Mouse (Mus musculus): ENCODE measurements around the gene Ak3. TPM values are rescaled to one million over a fixed set of nuclear protein-coding genes. Genes with fewer than 3 reads are reported as not detected.

Gene Ak3
- polyA plus RNA-seq, 1 experiment from 2014 or later = 112 TPM

- in situ Hi-C loops (cut with MboI; ENCODE audit: low pct_unique_long_range_greater_than_20kb) = loop anchor here (5.0 kb wide), 3 partner anchors 83 to 292 kb away; no protein-coding TSS in a partner anchor
- ChIA-PET POLR2A (interaction anchor here (0.7 to 1.6 kb wide), 2 partner anchors 14 to 252 kb away, joined by 3 read pairs; no protein-coding TSS in a partner anchor), CTCF (interaction anchor here (1.4 to 1.5 kb wide), 2 partner anchors 10 to 12 kb away, joined by 4 read pairs; partner anchors contain the start of gene Ak3)
- DNase-seq (ENCODE audit: low read depth, low spot score) (no peak), ATAC-seq (no peak)
- no peak for TF ChIP-seq CTCF (IDR thresholded peaks at IDR 0.05)
- H3K27me3 ChIP-seq = no peaks in the 10 kb centered on the region
Measured at GRCm38 (mm10) chr19:29060299-29060698, 12.5 kb upstream of the Ak3 start.

- TF ChIP-seq CTCF (IDR thresholded peaks at IDR 0.05) = peak; percentile 55
- ChIA-PET CTCF (interaction anchor here (1.4 to 1.5 kb wide), 2 partner anchors 9 to 12 kb away, joined by 4 read pairs; partner anchors contain the start of gene Ak3), POLR2A (no interaction called here)
- ATAC-seq = no peak
- in situ Hi-C loops (cut with MboI; ENCODE audit: low pct_unique_long_range_greater_than_20kb) = loop anchor here (5.0 kb wide), 3 partner anchors 82 to 293 kb away; no protein-coding TSS in a partner anchor
- DNase-seq (ENCODE audit: low read depth, low spot score) = no peak
- H3K27me3 ChIP-seq = no peaks in the 10 kb centered on the region
Measured at GRCm38 (mm10) chr19:29059688-29060087, 11.9 kb upstream of the Ak3 start.

GRCm38 (mm10) chr19:29058741-29059140 lies 11.0 kb upstream of the Ak3 start:
- ATAC-seq (no peak), DNase-seq (ENCODE audit: low read depth, low spot score) (no peak)
- no peak for TF ChIP-seq CTCF (IDR thresholded peaks at IDR 0.05)
- H3K27me3 ChIP-seq = no peaks in the 10 kb centered on the region
- in situ Hi-C loops (cut with MboI; ENCODE audit: low pct_unique_long_range_greater_than_20kb) = no loop called here
- CTCF ChIA-PET = no interaction called here
- POLR2A ChIA-PET = no interaction called here

GRCm38 (mm10) chr19:29055469-29055868 lies 7.7 kb upstream of the Ak3 start:
- ATAC-seq (no peak), DNase-seq (ENCODE audit: low read depth, low spot score) (no peak)
- no peak for TF ChIP-seq CTCF (IDR thresholded peaks at IDR 0.05)
- CTCF ChIA-PET = no interaction called here
- H3K27me3 ChIP-seq = no peaks in the 10 kb centered on the region
- in situ Hi-C loops (cut with MboI; ENCODE audit: low pct_unique_long_range_greater_than_20kb) = no loop called here
- POLR2A ChIA-PET = no interaction called here

- in situ Hi-C loops (cut with MboI; ENCODE audit: low pct_unique_long_range_greater_than_20kb) = no loop called here
- no peak for TF ChIP-seq CTCF (IDR thresholded peaks at IDR 0.05)
- no peak for ATAC-seq
- no peak for DNase-seq (ENCODE audit: low read depth, low spot score)
- H3K27me3 ChIP-seq = no peaks in the 10 kb centered on the region
- CTCF ChIA-PET = no interaction called here
- POLR2A ChIA-PET = no interaction called here
Measured at GRCm38 (mm10) chr19:29054594-29054993, 6.8 kb upstream of the Ak3 start.

GRCm38 (mm10) chr19:29052786-29053185 lies 5.0 kb upstream of the Ak3 start:
- TF ChIP-seq CTCF (IDR thresholded peaks at IDR 0.05) = no peak
- in situ Hi-C loops (cut with MboI; ENCODE audit: low pct_unique_long_range_greater_than_20kb) = no loop called here
- POLR2A ChIA-PET = no interaction called here
- no peak for DNase-seq (ENCODE audit: low read depth, low spot score)
- CTCF ChIA-PET = interaction anchor here (0.6 kb wide), 1 partner anchor 379 kb away, joined by 4 read pairs; no protein-coding TSS in a partner anchor
- no peak for ATAC-seq
- H3K27me3 ChIP-seq = no peaks in the 10 kb centered on the region

GRCm38 (mm10) chr19:29050186-29050980 lies 2.6 kb upstream of the Ak3 start:
- POLR2A ChIA-PET = interaction anchor here (0.6 kb wide), 1 partner anchor 11 kb away, joined by 3 read pairs; no protein-coding TSS in a partner anchor
- DNase-seq (ENCODE audit: low read depth, low spot score) (no peak), ATAC-seq (no peak)
- TF ChIP-seq CTCF (IDR thresholded peaks at IDR 0.05) = no peak
- in situ Hi-C loops (cut with MboI; ENCODE audit: low pct_unique_long_range_greater_than_20kb) = no loop called here
- H3K27me3 ChIP-seq = no peaks in the 10 kb centered on the region
- CTCF ChIA-PET = interaction anchor here (0.8 to 1.6 kb wide), 4 partner anchors 10 to 451 kb away, joined by 3 to 4 read pairs (median 4); no protein-coding TSS in a partner anchor

GRCm38 (mm10) chr19:29049401-29050075 lies 1.8 kb upstream of the Ak3 start:
- POLR2A ChIA-PET = interaction anchor here (0.6 kb wide), 1 partner anchor 10 kb away, joined by 3 read pairs; no protein-coding TSS in a partner anchor
- in situ Hi-C loops (cut with MboI; ENCODE audit: low pct_unique_long_range_greater_than_20kb) = no loop called here
- DNase-seq (ENCODE audit: low read depth, low spot score) = no peak
- ATAC-seq = no peak
- TF ChIP-seq CTCF (IDR thresholded peaks at IDR 0.05) = no peak
- CTCF ChIA-PET = interaction anchor here (1.6 kb wide), 1 partner anchor 11 kb away, joined by 4 read pairs; no protein-coding TSS in a partner anchor
- H3K27me3 ChIP-seq = no peaks in the 10 kb centered on the region

GRCm38 (mm10) chr19:29046961-29047333 lies 814 bp downstream of the Ak3 start:
- ChIA-PET CTCF (interaction anchor here (1.0 to 1.2 kb wide), 2 partner anchors 9 to 17 kb away, joined by 3 to 4 read pairs; no protein-coding TSS in a partner anchor), POLR2A (interaction anchor here (0.6 to 2.2 kb wide), 5 partner anchors 10 to 500 kb away, joined by 3 to 7 read pairs (median 4); no protein-coding TSS in a partner anchor)
- DNase-seq (ENCODE audit: low read depth, low spot score) = no peak
- no peak for ATAC-seq
- H3K27me3 ChIP-seq = no peaks in the 10 kb centered on the region
- no peak for TF ChIP-seq CTCF (IDR thresholded peaks at IDR 0.05)
- in situ Hi-C loops (cut with MboI; ENCODE audit: low pct_unique_long_range_greater_than_20kb) = no loop called here

DNA sequence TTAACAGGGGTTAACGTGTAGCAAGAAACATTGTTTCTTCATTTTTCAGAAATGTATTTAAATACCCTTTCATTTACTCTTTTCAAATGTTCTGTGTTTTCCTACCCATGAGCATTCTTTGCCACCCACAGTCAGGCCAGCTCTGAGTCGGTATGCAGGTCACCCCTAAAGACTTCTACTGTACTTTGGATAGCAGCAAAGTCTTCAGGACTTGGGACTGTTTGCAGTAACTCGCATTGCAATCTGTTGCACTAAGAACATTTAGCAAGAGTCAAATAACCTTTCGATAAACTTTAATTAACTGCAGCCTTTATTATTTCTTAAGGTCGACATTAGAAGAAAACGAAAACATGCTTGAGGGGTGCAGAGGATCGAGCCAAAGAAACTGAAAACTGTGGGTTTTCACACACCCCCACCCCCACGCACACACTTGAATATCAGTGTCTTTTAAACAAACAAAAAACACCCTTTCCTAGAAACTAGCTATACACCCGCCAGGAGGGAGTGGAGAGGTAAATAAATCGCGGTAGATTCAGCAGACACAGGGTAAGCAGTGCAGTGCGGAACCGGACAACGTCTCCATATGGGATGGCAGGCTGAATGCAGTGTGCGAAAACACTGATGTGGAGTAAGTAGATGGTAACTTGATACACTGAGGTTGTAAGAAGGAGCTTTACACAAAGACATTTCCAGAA lies 1.7 kb downstream of the Ak3 start:
- DNase-seq (ENCODE audit: low read depth, low spot score) (no peak), ATAC-seq (no peak)
- ChIA-PET CTCF (interaction anchor here (1.0 to 1.2 kb wide), 3 partner anchors 8 to 18 kb away, joined by 3 to 4 read pairs (median 3); no protein-coding TSS in a partner anchor), POLR2A (interaction anchor here (1.1 to 2.2 kb wide), 4 partner anchors 9 to 98 kb away, joined by 3 to 7 read pairs (median 4); no protein-coding TSS in a partner anchor)
- no peaks in the 10 kb centered on the region for H3K27me3 ChIP-seq
- TF ChIP-seq CTCF (IDR thresholded peaks at IDR 0.05) = no peak
- in situ Hi-C loops (cut with MboI; ENCODE audit: low pct_unique_long_range_greater_than_20kb) = no loop called here
